Mouse (Mus musculus) embryonic stem cell, embryonic (primary cell): ENCODE data around the gene Esyt1.

Source experiments
- CTCF ChIA-PET, 4 experiments: fragments of 300-600 bp in 2 of 4; fragments of 350-600 bp in 2 of 4; sonication (Branson Sonifier 250); formaldehyde crosslinking; loops; one replicate each; lab custom pipeline; 2022; ENCODE audit warnings: inconsistent platforms in 2 of 4; lab: Charles Lee
- POLR2A ChIA-PET, 4 experiments: fragments of 300-600 bp in 2 of 4; fragments of 350-600 bp in 2 of 4; sonication (Branson Sonifier 250); formaldehyde crosslinking; loops; one replicate each; lab custom pipeline; 2022; ENCODE audit warnings: antibody characterized with exemption in 4 of 4, inconsistent platforms in 1 of 4; lab: Charles Lee

Gene Esyt1

DNA sequence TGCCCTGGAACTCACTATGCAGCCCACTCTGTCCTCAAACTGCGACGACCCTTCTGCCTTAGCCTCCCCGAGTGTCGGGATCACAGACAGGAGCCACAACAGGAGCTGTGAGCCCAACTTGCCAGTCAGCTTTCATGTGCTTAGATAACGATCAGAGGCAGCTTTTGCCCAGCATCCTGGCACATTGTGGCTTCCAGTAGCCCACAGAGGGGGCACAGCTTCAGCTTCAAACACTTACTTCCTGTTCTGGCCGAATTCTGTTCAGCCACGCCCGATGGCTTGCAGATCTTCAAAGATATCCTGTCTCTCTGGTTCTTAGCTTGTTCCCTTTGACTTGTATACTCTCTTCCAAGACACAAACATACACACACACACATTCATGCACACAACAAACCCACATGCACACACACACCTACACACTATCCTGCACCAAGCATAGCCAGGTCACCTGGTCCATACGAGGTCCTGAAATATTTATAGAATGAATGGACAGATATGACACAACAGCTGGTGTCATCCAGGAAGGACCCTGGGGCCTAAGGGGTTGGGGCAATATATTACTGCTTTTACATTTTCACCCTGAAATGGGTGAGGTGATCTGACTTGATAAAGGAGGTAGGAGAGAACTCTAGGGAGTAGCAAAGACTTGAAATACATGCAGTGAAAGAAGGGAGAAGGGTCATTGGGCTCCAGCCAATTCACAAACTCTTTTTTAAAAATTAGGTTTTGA, 20.9 kb downstream of the Esyt1 start:
- POLR2A ChIA-PET, result interaction anchor here (0.6 to 2.9 kb wide), 11 partner anchors 8 to 355 kb away, joined by 3 to 11 read pairs (median 4); partner anchors contain the start of genes Myl6 (in 2 of the 4), Esyt1 (in 1 of the 4), Nabp2 (in 1 of the 4) and Rnf41 (in 1 of the 4)
- CTCF ChIA-PET, result interaction anchor here in 2 of 4 experiments (0.6 to 1.2 kb wide), 3 partner anchors 14 to 86 kb away, joined by 3 read pairs; no protein-coding TSS in a partner anchor

DNA sequence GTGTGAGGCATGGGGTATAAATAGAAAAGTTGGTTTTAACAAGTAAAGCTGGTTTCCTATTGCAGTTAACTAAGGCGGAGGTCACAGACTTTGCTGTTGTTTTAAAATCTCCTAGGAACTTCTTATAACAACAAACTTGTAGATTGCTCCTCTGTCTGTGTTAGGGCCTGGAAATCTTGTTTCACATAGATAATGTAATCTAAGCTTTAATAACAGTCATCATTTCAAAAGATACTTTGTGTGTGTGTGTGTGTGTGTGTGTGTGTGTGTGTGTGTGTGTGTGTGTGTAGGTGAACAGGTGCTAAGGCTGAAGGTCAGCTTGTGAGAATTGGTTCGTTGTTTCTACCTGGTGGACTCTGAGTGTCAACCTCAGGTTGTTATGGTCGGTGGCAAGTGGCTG, 21.7 kb downstream of the Esyt1 start:
- CTCF ChIA-PET, result interaction anchor here in 2 of 4 experiments (0.6 to 1.2 kb wide), 5 partner anchors 15 to 104 kb away, joined by 3 to 4 read pairs (median 3); no protein-coding TSS in a partner anchor
- POLR2A ChIA-PET, result interaction anchor here in 3 of 4 experiments (0.6 to 2.9 kb wide), 9 partner anchors 8 to 1132 kb away, joined by 3 to 11 read pairs (median 5); partner anchors contain the start of genes Myl6 (in 2 of the 3) and Esyt1 (in 1 of the 3)

DNA sequence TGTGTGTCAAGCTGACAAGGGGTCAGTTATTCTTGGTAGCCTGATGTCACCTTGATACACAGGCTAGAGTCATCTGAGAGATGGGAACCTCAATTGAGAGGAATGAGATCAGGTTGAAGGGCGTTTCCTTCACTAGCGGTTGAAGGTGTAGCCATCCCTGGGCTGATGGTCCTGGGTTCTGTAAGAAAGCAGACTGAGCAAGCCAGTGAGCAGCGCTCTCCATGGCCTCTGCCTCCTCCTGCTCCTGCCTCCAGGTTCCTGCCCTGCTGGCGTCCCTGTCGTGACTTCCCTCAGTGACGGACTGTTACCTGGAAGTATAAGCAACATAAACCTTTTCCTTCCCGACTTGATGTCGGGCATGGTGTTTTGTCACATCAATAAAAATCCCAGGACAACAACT, 22.1 kb downstream of the Esyt1 start:
- ChIA-PET POLR2A (interaction anchor here in 3 of 4 experiments (0.6 to 2.9 kb wide), 5 partner anchors 9 to 1131 kb away, joined by 3 to 11 read pairs (median 5); partner anchors contain the start of genes Esyt1 (in 1 of the 3) and Myl6 (in 1 of the 3)), CTCF (interaction anchor here in 1 of 4 experiments (0.6 to 1.1 kb wide), 2 partner anchors 15 to 104 kb away, joined by 3 read pairs; no protein-coding TSS in a partner anchor)

DNA sequence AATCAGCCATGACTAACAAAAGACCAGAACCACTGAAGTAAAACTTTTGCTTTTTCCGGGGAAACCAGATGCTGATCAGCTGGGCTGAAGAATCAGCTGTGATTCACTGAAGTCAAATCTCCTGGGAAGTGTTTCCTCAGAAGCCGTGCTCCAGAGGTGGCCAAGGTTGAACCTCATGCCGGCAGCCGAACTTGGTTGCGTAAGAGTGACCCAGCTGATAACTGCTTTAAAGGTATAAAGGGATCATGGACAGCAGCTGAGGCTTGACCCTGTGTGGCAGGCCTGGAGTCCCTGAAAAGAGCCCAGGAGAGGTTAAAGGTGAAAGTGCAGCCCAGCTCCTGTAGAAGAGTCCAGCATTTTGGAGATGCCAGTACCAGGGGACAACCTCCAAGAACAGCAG, 23.3 kb downstream of the Esyt1 start:
- CTCF ChIA-PET, result no interaction called here
- POLR2A ChIA-PET, result interaction anchor here in 3 of 4 experiments (0.7 to 1.6 kb wide), 8 partner anchors 9 to 287 kb away, joined by 3 to 8 read pairs (median 3); partner anchors contain the start of genes Myl6 (in 2 of the 3) and Esyt1 (in 1 of the 3)

DNA sequence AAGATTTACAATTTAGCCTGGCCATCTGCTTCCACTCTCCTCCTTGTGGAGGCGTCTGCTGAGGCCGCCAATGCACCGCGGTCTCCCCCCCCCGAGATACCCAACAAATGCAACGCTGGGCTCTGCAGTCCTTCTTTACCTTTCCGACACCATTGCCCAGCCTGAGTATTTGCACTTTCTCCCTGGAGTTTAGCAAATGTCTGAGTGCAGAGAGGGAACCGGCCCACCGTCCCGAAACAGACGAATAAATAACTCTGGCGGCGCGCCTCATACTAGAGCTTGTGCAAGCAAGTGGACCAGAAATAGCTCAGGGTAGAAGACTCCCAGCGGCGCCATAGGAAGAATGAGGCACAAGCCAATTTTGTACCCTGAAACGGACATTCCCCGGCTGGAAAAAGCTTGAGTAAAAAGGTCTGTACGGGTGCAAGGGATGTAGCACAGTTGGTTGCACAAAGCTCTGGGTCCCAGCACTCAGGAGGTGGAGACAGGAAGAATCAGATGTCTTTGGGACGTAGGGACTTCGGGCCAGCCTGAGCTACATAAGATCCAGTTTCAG, 26.5 kb downstream of the Esyt1 start:
- ChIA-PET POLR2A (interaction anchor here (0.6 to 3.3 kb wide), 100 partner anchors 8 to 1150 kb away, joined by 3 to 77 read pairs (median 4); partner anchors contain the start of genes Zc3h10 (in 4 of the 4), Esyt1 (in 3 of the 4), Nabp2 (in 3 of the 4) and Pa2g4 (in 3 of the 4)), CTCF (interaction anchor here (0.5 to 2.5 kb wide), 25 partner anchors 11 to 305 kb away, joined by 3 to 15 read pairs (median 3); partner anchors contain the start of genes Esyt1 (in 2 of the 4), Nabp2 (in 1 of the 4), Pa2g4 (in 1 of the 4) and Rnf41 (in 1 of the 4))

DNA sequence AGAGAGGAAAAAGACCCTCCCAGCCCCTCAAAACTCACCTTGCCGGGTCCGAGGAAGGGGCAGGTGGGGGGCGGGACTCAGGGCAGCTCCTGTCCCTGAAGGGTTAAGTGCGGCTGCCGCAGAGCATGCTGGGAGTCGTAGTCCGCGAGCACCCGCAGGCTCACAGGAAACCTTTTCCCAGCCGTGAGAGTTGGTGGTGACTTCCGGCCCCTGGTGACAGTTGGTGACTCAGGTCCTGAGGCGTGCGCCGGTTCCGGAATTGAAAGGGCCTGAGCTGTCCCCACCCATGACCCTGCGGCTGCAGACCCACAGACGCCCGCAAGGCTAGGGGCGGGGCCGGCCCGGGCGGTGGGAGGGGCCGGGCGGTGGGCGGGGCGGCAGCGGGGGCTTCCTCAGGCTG, 27.1 kb downstream of the Esyt1 start, which contains the start of gene Myl6b:
Gene Myl6b (minus strand): TSS at position 96 of the 400 bp plus-strand sequence.
- POLR2A ChIA-PET, result interaction anchor here (0.6 to 3.3 kb wide), 92 partner anchors 8 to 542 kb away, joined by 3 to 77 read pairs (median 5); partner anchors contain the start of genes Zc3h10 (in 4 of the 4), Esyt1 (in 3 of the 4), Nabp2 (in 3 of the 4) and Pa2g4 (in 3 of the 4)
- CTCF ChIA-PET, result interaction anchor here (0.5 to 2.5 kb wide), 18 partner anchors 14 to 276 kb away, joined by 3 to 15 read pairs (median 3); partner anchors contain the start of genes Esyt1 (in 3 of the 4), Nabp2 (in 1 of the 4), Pa2g4 (in 1 of the 4) and Rnf41 (in 1 of the 4)

DNA sequence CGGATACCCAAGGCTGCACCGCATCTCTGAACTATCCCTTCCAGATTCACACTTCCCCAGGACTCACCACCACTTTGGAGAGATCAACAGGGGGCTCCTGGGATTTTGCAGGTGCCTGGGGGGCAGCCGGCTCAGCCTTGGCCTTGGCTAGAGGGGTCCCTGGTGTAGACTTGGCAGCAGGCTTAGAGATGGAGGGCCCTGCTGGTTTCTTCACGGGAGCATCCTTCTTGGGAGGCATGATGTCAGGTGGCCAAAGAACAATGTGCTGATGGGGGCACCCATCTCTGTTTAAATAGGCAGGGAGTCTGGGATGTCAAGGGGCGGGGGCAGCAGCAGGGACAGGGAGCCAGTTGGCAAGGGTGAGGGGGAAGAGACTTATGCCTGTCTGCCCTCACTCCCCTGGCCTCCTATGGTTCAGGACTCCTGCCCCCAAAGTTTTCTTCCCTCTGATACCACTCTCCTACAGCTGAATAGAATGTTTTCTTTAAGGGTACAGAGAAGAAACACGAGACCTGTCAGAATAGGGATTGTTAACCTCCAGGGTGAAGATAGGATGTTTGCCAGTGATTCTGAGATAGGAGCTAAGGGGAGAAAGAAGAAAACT, 28.4 kb downstream of the Esyt1 start:
- ChIA-PET POLR2A (interaction anchor here in 2 of 4 experiments (2.5 to 3.3 kb wide), 7 partner anchors 9 to 126 kb away, joined by 13 to 77 read pairs (median 17); partner anchors contain the start of genes Esyt1 (in 1 of the 2), Nabp2 (in 1 of the 2), Pa2g4 (in 1 of the 2) and Rnf41 (in 1 of the 2)), CTCF (interaction anchor here in 1 of 4 experiments (0.6 to 1.0 kb wide), 3 partner anchors 69 to 974 kb away, joined by 3 to 4 read pairs (median 4); partner anchors contain the start of gene Pa2g4)

DNA sequence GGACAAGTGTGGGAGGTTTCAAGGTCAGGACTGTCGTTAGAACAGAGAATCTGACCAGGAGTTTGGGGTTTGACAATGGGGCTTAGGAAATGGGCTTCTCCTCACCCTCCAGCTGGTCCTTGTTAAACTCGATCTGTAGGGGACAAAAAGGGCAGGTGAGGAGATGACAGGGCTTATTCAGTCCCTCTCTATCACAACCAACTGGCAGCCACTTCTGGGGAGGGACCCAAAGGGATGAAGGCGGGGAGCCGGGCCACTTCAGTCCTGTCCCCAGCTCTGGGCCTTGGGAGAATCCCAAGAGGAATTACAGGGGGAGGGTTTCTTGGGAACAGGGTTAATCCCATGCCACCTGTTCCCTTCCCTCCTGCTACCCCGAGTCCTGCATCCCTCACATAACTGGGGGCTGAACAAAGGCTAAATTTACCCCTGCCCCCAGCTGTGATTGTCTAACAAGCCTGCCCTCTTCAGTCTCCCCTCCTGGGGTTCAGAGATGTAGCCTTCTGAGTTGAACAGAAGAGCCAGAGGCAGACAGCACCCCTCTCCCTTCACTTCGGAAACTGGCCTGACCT, 29.1 kb downstream of the Esyt1 start:
- CTCF ChIA-PET, result interaction anchor here in 2 of 4 experiments (0.6 kb wide), 2 partner anchors 42 to 120 kb away, joined by 4 read pairs; no protein-coding TSS in a partner anchor
- POLR2A ChIA-PET, result interaction anchor here in 3 of 4 experiments (0.6 to 4.2 kb wide), 6 partner anchors 14 to 127 kb away, joined by 3 to 54 read pairs (median 31); partner anchors contain the start of genes Zc3h10 (in 2 of the 3), Esyt1 (in 1 of the 3) and Pa2g4 (in 1 of the 3)

DNA sequence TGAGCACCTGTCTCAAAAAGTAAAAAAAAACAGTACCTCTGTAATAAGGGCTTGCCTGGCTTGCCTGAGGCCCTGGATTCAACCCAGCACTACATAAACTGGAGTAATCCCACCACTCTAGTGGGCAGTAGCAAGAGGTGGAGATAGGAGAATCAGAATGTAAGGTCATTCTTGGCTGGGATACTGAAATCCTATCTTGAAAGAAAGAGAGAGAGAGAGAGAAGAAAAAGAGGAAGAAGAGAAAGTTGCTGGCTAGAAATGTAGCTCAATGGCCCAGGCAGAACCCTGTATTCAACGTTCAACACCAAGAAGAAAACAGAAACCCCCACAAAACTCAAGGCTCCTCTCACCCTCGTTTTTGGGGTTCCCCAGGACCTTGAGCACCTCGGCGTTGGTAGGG, 29.8 kb downstream of the Esyt1 start:
- ChIA-PET CTCF (interaction anchor here in 2 of 4 experiments (0.6 to 2.6 kb wide), 3 partner anchors 29 to 212 kb away, joined by 4 to 16 read pairs (median 4); partner anchors contain the start of gene Esyt1 (in 1 of the 2)), POLR2A (interaction anchor here in 3 of 4 experiments (0.6 to 4.2 kb wide), 12 partner anchors 8 to 428 kb away, joined by 3 to 75 read pairs (median 19); partner anchors contain the start of genes Zc3h10 (in 2 of the 3), Ankrd52 (in 1 of the 3), Bloc1s1 (in 1 of the 3) and Esyt1 (in 1 of the 3))

DNA sequence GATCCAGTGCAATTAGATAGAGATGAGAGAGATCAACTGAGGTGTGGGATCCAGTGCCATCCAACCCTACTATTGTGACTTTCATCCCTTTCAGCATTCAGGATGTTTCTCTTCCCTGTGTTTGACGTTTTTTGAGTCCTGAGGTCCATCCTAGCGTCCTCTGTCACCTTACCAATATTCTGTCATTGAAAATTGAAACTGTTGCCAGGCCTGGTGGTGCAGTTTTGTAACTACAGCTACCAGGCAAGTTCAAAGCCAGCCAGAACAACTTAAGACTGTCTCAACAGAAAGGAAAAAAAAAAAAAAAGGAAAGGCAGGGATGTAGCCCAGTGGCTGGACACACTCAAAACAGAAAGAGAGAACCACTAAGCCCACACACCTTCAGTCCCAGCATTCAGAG, 30.4 kb downstream of the Esyt1 start:
- POLR2A ChIA-PET, result interaction anchor here in 3 of 4 experiments (0.6 to 4.8 kb wide), 39 partner anchors 8 to 428 kb away, joined by 3 to 75 read pairs (median 6); partner anchors contain the start of genes Pa2g4 (in 3 of the 3), Zc3h10 (in 3 of the 3), Esyt1 (in 2 of the 3) and Nabp2 (in 2 of the 3)
- CTCF ChIA-PET, result interaction anchor here (0.5 to 2.7 kb wide), 14 partner anchors 10 to 319 kb away, joined by 3 to 16 read pairs (median 4); partner anchors contain the start of genes Cnpy2 (in 1 of the 4), Esyt1 (in 1 of the 4), Nabp2 (in 1 of the 4) and Rnf41 (in 1 of the 4)

DNA sequence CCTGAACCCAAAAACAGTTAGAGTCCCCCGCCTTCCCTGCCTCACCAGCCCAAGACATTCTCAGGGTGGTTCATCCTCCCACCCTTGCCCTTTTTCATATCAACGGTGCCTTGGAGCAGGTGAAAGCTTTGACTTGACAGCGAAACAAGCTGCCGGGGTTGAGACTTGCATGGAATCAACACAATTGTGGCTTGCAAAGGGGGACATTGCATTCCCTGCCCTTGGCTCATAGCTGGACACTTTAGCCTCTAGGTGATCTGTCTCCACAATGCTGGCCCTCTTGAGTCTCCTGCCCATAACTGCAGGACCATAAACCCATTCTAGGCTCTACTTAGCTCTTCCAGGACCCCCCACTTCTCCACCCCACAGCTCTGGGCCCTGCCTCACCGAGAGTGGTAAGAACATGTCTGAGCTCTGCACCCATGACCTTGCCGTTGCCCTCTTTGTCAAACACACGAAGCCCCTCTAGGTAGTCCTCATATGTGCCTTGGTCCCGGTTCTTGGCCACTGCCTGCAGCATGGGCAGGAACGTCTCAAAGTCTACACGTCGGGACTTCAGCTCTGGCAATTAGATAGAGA, 30.9 kb downstream of the Esyt1 start:
- ChIA-PET CTCF (interaction anchor here (0.5 to 2.7 kb wide), 21 partner anchors 9 to 398 kb away, joined by 3 to 16 read pairs (median 4); partner anchors contain the start of genes Esyt1 (in 2 of the 4), Cnpy2 (in 1 of the 4), Nabp2 (in 1 of the 4) and Rnf41 (in 1 of the 4)), POLR2A (interaction anchor here in 3 of 4 experiments (0.6 to 4.8 kb wide), 55 partner anchors 8 to 429 kb away, joined by 3 to 75 read pairs (median 8); partner anchors contain the start of genes Ankrd52 (in 3 of the 3), Esyt1 (in 3 of the 3), Pa2g4 (in 3 of the 3) and Zc3h10 (in 3 of the 3))

DNA sequence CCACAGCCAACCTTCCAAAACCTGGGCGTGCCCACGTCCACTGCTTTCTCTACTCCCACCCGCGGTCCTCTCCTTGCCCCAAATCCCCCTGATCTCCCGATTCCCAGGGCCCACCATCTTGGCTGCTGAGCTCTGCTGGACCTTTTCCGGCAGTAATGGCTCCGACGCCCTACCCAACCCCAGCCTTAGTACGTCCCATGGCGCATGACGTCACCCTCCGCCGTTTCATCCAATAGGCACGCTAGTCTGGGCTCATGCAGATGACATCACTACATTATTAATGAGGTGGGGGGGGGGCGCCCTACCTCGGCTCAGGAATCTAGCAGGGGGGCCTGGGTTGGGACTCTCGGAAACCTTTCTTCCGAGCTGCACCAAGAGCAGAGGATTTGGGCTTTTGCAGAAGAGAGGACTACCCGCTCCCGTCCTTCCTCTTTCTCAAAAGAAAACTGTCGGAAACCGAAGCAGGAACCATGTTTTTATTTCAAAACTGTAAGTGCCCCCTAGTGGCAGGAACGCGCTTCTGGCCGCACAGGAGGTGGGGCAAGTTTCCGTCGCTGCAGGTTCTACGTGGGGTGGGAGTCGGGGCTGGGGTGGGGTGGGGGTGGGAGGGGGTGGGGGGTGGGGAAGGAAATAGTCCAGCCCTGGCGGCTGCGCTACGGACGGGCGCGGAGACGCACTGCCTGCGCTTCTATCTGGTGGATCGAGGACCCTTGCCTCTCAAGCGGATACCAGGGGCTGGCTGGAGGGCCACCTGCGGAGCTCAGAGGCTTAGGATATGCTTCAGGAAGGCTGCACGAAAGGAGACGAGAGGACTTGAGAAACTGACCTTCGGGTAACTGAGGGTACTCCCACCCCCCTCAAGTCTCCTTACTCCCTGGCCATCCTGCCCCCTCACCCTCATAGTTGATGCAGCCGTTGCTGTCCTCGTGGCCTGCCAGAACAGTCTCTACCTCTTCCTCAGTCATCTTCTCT, 31.7 kb downstream of the Esyt1 start, which contains the start of gene Myl6:
Gene Myl6 (minus strand): TSS at position 451 of the 972 bp plus-strand sequence.
- ChIA-PET POLR2A (interaction anchor here (0.5 to 4.8 kb wide), 125 partner anchors 8 to 776 kb away, joined by 3 to 75 read pairs (median 5); partner anchors contain the start of genes Ankrd52 (in 3 of the 4), Cnpy2 (in 3 of the 4), Esyt1 (in 3 of the 4) and Nabp2 (in 3 of the 4)), CTCF (interaction anchor here (0.6 to 2.7 kb wide), 30 partner anchors 8 to 1675 kb away, joined by 3 to 16 read pairs (median 4); partner anchors contain the start of genes Esyt1 (in 2 of the 4), Nabp2 (in 2 of the 4), Rnf41 (in 2 of the 4) and Zc3h10 (in 2 of the 4))

DNA sequence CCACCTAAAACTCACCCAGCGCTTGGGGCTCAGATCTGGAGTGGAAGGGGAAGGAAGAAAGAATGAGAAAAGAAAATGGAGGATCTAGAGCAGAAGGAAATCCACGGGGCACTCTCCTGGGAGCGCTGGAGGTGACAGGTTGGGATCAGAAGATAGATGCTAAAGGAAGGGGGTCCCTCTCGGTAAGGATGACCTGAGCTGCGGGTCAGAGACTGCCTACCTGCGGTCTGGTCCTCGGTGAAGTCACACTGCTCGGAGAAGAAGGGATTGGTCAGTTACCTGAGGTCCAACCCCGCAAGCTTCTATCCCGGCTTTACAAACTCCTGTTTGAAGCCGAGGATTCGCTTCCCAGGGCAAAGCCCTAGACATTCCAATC, 32.4 kb downstream of the Esyt1 start:
- ChIA-PET CTCF (interaction anchor here in 3 of 4 experiments (0.5 to 2.7 kb wide), 22 partner anchors 11 to 1676 kb away, joined by 3 to 16 read pairs (median 5); partner anchors contain the start of genes Esyt1 (in 2 of the 3), Nabp2 (in 2 of the 3), Rnf41 (in 2 of the 3) and Zc3h10 (in 2 of the 3)), POLR2A (interaction anchor here (0.5 to 4.8 kb wide), 111 partner anchors 8 to 459 kb away, joined by 3 to 75 read pairs (median 5); partner anchors contain the start of genes Ankrd52 (in 3 of the 4), Esyt1 (in 3 of the 4), Nabp2 (in 3 of the 4) and Pa2g4 (in 3 of the 4))
